Mouse (Mus musculus) liver, postnatal 0 days (tissue): ENCODE measurements at regions not wholly inside any gene's neighbourhood (a gene's known extent, or its start where the extent isn't known, plus 50 kb on each side); places are given as distances from the start of the nearest gene placed in this dataset.

Experiments used
- CTCF ChIP-seq: sonication (generic); IDR thresholded peaks from 2 replicates; pipeline ENCODE4 v1.5.1; 2016; ENCODE audit warnings: antibody characterized with exemption, low read depth
- EP300 ChIP-seq: IDR thresholded peaks from 2 replicates; pipeline ENCODE4 v1.6.1; 2016; ENCODE audit warnings: antibody characterized with exemption, low read depth, mild to moderate bottlenecking

DNA sequence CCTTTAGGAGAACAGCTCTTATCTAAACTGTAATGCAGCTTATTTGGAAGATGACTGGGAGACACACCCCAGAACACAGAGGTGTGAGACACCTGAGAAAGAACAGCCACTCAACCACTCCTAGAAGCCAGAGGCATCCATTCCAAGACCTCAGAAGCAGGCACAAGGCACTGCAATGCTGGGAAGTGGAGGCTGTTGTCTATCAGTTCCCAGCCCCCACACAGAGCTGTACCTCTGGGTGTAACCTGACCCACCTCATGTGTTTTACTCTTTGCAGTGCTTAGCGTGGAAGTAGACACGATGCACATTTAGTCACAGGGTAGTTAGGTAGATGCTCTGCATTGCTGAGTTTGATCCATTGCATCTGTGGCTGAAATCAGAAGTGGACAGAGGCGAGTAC, 62.6 kb upstream of the Zfp706 start:
- TF ChIP-seq CTCF (no peak), EP300 (no peak)
